Mouse (Mus musculus) thymus, postnatal 4 days (tissue): ENCODE results near the gene Gata2.

Experiments used
- DNase-seq: peaks from one replicate; pipeline ENCODE4 v3.0.0; 2021

The Gata2 gene

DNA sequence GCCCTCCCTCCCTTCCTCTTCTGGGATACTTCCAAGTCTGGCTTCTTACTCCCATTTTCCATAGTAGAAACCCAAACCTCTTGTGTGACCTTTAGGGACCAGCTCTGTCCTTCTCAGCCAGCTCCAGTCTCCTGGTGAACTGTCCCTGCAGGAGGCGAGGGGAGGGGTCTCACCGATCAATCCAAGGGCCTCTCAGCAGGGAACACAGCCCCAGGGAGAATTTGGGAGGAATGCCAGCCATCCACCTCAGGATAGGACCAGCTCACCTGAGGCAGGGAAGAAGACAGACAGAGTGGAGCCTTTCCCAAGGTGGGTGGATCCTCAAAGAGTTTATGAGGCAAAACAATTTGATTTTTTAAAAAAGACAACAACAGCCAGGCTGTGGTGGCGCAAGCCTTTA lies 16.5 kb downstream of the Gata2 start:
- no peak for DNase-seq

DNA sequence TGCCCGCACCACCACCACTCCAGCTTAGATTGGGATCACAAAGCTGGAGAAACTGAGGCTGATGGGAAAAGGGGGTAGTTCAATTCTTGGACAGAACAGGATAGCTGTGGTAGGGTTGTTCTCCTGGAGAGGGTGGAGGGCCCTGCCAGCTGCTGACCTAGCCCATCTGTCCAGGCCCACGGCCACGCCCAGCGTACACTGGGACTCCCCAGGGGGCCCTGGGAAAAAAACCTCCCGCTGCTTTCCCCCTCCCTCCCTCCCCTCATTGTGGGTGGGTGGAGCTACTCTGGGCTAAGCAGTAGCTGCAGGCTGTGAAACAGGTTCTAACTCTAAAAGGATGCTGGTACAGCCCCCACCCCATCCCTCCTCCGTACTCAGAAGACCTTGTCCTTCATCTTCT lies 22.1 kb downstream of the Gata2 start:
- no peak for DNase-seq

GRCm38 (mm10) chr6:88216199-88216598 lies 22.5 kb downstream of the Gata2 start:
- no peak for DNase-seq

DNA sequence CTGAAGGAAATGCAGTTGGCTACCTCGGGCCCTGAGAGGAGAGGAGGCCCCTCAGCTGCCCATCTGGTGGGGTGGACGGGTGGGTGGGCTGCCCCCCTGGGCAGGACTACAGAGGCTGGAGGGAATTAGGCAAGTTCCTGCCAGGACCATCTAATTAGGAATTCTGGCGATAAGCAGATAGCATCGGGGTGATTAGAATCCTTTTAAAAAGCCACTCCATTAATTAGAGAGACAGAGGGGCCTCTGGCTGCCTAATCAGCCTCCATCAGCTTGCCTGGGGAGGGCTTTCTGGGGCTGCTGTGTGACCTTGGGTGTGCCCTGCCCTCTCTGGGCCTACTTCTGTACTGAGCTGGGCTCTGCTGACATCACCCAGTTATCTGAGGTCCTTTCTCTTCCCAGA lies 25.4 kb downstream of the Gata2 start:
- no peak for DNase-seq

DNA sequence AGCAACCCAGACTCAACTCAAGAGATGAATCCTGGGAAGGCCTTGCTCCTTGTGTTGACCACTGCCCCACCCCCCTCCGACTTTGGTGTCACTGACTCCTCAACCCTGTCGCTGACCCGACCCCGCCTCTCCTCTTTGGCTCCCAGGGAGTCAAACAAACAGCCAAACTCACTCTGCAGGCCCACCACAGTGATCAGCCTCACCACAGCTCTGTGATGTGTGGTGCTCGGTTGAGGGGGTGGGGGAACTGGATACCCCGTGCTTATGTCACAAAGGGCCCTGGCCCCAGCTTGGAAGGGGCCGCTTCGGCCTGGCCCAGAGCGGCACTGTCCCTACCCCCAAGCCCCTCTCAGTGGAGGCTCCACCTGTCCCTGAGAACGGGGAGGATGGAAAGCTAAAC lies 28.3 kb downstream of the Gata2 start, which contains the start of gene Dnajb8:
Gene Dnajb8, plus strand, starts transcription at position 301 of the 400 bp plus-strand sequence.
- no peak for DNase-seq

DNA sequence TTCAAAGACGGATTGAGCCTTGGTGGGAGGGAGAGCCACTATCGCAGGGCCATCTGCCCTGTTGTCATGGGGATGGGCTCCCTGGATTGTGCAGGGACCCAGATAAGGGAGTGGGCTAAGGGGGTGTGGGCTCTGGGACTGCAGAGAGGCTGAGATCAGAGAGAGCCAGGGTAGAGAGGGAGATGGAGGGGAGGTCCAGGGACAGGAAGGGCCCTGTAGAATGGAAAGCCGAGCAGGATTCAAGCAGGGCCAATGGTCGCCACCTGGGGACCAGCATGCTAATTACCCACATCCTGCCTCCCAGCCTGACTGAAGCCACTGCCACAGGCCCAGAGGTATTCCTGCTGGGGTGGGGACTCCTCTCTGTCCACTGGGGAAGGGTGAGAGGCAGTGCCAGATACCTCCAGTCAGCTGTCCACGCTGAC lies 32.9 kb downstream of the Gata2 start:
- DNase-seq: no peak

- no peak for DNase-seq
Measured at GRCm38 (mm10) chr6:88227537-88227936, 33.8 kb downstream of the Gata2 start.

- DNase-seq: no peak
Measured at GRCm38 (mm10) chr6:88229221-88229620, 35.5 kb downstream of the Gata2 start.

- DNase-seq: no peak
Measured at GRCm38 (mm10) chr6:88231821-88232220, 38.1 kb downstream of the Gata2 start.

DNA sequence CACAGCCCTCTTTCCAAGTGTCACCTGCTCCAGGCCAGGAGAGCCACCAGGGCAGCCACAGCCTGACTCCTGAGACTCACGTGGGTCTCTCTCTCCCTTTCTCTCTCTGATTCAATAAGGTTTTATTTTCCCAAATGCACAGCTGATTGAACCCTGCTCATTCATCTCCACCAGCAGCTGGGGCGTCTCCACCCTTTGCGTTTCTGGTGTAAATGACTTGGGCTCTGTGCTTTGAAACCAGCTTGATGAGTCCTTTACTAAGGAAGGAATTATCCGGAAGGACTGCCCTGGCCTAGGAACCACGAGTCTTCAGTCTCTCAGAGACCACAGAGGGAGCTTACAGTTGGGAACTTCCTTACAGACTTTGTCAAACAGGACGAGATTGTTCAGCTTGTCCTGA lies 38.5 kb downstream of the Gata2 start:
- no peak for DNase-seq

- no peak for DNase-seq
Measured at GRCm38 (mm10) chr6:88233996-88234395, 40.3 kb downstream of the Gata2 start.

GRCm38 (mm10) chr6:88235461-88235860 lies 41.8 kb downstream of the Gata2 start:
- no peak for DNase-seq

GRCm38 (mm10) chr6:88235983-88236382 lies 42.3 kb downstream of the Gata2 start:
- no peak for DNase-seq

- DNase-seq: no peak
Measured at GRCm38 (mm10) chr6:88236513-88236912, 42.8 kb downstream of the Gata2 start.

DNA sequence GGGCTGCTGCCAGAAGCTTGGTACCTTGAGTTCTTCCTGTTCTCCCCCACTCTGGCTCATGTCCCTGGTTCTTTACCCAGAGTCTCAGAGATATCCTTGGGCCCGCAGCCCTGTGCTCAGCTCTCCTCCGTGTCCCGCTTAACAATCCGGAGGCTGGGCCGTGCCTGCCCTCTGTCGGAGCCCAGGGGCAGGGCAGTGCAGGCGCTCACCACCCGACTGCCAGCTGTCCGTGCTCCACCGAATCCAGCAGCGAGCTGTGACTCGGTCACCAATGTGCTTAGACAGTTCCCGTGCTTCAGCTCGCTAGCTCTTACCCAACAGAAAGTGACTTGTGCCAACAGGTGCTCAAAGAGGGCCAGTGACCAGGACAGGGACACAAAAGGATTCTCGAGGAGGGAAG lies 48.9 kb downstream of the Gata2 start:
- DNase-seq: peak; percentile 71

DNA sequence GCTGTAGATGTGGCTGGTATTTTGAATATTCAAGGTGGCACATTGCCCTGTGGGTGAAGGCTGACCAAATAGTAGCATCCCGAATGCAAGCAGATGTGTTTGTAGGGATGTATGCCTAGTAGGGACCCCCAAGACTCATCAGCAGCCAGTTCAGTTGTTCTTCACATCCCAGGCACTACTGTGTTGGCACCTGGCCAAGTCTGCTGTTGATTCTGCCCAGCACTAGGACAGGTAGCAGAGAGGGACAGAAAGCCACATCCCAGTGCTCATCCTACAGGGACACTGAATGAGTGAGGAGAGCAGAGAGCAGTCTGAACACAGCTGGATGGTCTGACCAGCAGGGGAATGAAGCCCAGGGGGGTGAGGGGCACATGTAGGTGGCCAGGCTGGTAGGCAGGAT lies 55.5 kb downstream of the Gata2 start:
- no peak for DNase-seq

- no peak for DNase-seq
Measured at GRCm38 (mm10) chr6:88251396-88251795, 57.7 kb downstream of the Gata2 start.

DNA sequence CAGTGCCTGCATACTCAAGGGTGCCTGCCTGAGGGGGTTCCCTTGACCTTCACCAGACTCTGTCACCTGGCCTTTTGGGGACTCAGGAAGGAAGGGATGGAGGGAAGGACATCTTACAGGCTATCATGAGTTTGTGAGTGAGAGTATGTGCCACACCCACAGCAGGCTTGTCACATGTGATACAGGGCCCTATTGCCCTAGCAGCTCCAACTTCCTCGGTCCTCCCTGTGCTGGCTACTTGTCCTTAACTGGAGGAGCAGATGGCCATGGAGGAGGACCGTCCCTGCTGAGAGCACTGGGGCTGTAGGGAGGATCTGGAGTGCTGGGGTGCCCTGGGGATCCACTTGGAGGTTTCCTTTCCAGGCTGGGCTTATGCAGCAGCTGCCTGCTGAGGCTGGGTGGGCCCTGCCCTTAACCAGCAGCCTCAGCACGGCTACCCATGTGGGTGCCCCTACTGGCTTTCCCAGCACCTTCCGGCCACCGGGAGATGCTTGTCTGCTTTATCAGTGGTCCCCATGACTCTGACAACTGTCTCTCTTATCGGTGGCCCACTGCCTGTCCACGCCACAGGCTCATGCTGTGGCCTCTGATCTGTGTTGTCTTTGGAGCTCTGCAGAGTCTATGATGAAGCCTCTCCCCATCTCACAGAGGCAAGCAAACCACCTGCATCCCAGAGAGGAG lies 58.2 kb downstream of the Gata2 start:
- no peak for DNase-seq

GRCm38 (mm10) chr6:88254082-88254481 lies 60.4 kb downstream of the Gata2 start:
- no peak for DNase-seq

DNA sequence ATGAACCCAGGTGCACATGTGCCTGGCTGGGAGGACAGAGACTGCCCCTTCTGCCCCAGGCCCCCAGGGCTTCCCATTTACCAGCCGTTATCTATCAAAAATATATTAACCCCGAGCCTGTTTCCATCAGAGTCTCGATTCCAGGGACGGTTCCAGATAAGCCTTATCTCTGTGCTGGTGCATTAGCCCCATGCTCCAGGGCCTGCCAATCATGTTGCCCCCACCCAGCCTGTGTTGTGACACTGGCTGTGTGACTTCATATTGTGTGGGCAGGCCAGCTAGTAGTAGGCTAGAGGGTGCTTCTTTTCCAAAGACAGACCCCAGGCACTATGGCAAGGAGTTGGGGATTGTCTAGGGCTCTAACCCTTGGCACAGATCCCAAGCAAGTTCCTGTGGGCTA lies 61.7 kb downstream of the Gata2 start:
- no peak for DNase-seq
